Mouse (Mus musculus): ENCODE results near the gene Sh3bp5. TPM values are rescaled to one million over a fixed set of nuclear protein-coding genes. Genes with fewer than 3 reads are reported as not detected.

Gene Sh3bp5
- total and polyA plus RNA-seq, 3 experiments, result 0.19 to 1.0 TPM; not detected in 1

GRCm38 (mm10) chr14:31384366-31385323 lies 51.2 kb downstream of the Sh3bp5 start:
- Histone ChIP-seq H3K4me1 (ENCODE audit: control insufficient read depth in 1 of 2, insufficient read depth in 2 of 2, low read length in 2 of 2) (no peaks in the 10 kb centered on the region), H3K4me3 (ENCODE audit: control insufficient read depth in 1 of 2, insufficient read depth in 1 of 2, low read depth in 2 of 2, low read length in 2 of 2) (no peak overlapping the region), H3K27ac (ENCODE audit: control insufficient read depth, low read depth, low read length) (no peak overlapping the region), H3K9ac (ENCODE audit: control insufficient read depth, low read depth, low read length, poor library complexity, severe bottlenecking) (no peak overlapping the region), H3K36me3 (ENCODE audit: control insufficient read depth in 1 of 2, insufficient read depth in 2 of 2, low read length in 2 of 2) (no peaks in the 10 kb centered on the region), H3K79me2 (ENCODE audit: control insufficient read depth, insufficient read depth, low read length, poor library complexity) (no peaks in the 10 kb centered on the region), H3K9me3 (replicated peaks; ENCODE audit: insufficient read depth, low read length) (no peaks in the 10 kb centered on the region), H3K27me3 (ENCODE audit: control insufficient read depth in 1 of 2, insufficient read depth in 2 of 2, low read length in 2 of 2) (no peaks in the 10 kb centered on the region)
- no peak for DNase-seq (ENCODE audit: low read depth, low spot score)
- TF ChIP-seq CHD1 (IDR thresholded peaks at IDR 0.05; ENCODE audit: low read depth, low read length) (no peak), CHD2 (IDR thresholded peaks at IDR 0.05; ENCODE audit: low read length) (no peak), KAT2A (conservative IDR thresholded peaks at IDR 0.05; ENCODE audit: low read depth, low read length) (no peak), POLR2AphosphoS5 (IDR thresholded peaks at IDR 0.05; ENCODE audit: borderline replicate concordance, low read depth, low read length) (no peak), MAFK (IDR thresholded peaks at IDR 0.05; ENCODE audit: borderline replicate concordance, low read depth, low read length) (no peak), ZMIZ1 (IDR thresholded peaks at IDR 0.05; ENCODE audit: low read depth, low read length) (no peak), ETS1 (IDR thresholded peaks at IDR 0.05; ENCODE audit: low read depth, low read length) (no peak), TCF12 (IDR thresholded peaks at IDR 0.05; ENCODE audit: low read depth, low read length) (no peak), UBTF (IDR thresholded peaks at IDR 0.05; ENCODE audit: borderline replicate concordance, insufficient read depth, low read depth, low read length) (no peak), ZC3H11A (IDR thresholded peaks at IDR 0.05; ENCODE audit: low read depth, low read length) (no peak), MYC (IDR thresholded peaks at IDR 0.05; ENCODE audit: low read depth, low read length) (no peak), JUND (IDR thresholded peaks at IDR 0.05; ENCODE audit: low read depth, low read length) (no peak), SMC3 (IDR thresholded peaks at IDR 0.05; ENCODE audit: low read depth, low read length) (no peak), E2F4 (IDR thresholded peaks at IDR 0.05; ENCODE audit: borderline replicate concordance, low read depth, low read length) (no peak), GABPA (IDR thresholded peaks at IDR 0.05; ENCODE audit: low read depth, low read length) (no peak)

DNA sequence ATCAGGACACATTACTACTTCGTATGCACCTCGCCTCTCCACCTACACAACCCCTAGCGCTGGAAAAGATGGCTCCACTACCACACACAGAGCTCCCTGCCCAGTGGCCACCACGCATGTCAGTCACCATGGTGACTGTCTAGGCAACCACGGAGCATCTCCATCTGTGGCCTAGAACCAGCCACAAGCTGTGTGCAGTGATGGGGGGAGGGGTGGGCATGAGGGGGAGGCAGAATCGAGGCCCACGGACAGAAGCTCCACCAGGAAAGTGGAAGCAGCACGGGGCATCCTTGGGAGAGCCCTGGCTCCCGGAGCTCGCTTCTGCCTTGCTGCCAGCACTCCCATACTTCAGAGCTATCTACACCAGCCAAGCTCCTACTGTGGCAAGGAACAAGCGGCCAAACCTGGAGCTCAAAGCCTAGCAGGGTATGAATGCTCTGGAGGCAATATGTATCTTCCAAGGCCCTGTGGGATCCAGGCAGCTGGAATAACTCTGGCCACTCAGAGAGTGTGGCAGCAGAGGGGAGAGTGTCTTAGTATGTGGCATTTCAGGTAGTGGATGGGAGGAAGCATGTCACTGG lies 52.3 kb downstream of the Sh3bp5 start:
- DNase-seq (ENCODE audit: low read depth, low spot score), result no peak
- Histone ChIP-seq H3K4me1 (ENCODE audit: control insufficient read depth in 1 of 2, insufficient read depth in 2 of 2, low read length in 2 of 2) (no peaks in the 10 kb centered on the region), H3K9ac (ENCODE audit: control insufficient read depth, low read depth, low read length, poor library complexity, severe bottlenecking) (no peak overlapping the region), H3K4me3 (ENCODE audit: control insufficient read depth in 1 of 2, insufficient read depth in 1 of 2, low read depth in 2 of 2, low read length in 2 of 2) (no peak overlapping the region), H3K9me3 (replicated peaks; ENCODE audit: insufficient read depth, low read length) (no peaks in the 10 kb centered on the region), H3K36me3 (ENCODE audit: control insufficient read depth in 1 of 2, insufficient read depth in 2 of 2, low read length in 2 of 2) (no peaks in the 10 kb centered on the region), H3K27ac (ENCODE audit: control insufficient read depth, low read depth, low read length) (no peak overlapping the region), H3K27me3 (ENCODE audit: control insufficient read depth in 1 of 2, insufficient read depth in 2 of 2, low read length in 2 of 2) (no peaks in the 10 kb centered on the region), H3K79me2 (ENCODE audit: control insufficient read depth, insufficient read depth, low read length, poor library complexity) (no peaks in the 10 kb centered on the region)
- no peak for TF ChIP-seq MEF2A (IDR thresholded peaks at IDR 0.05; ENCODE audit: extremely low read depth, insufficient replicate concordance, low read depth, low read length, poor library complexity, severe bottlenecking)
- no peak for TF ChIP-seq BHLHE40 (IDR thresholded peaks at IDR 0.05; ENCODE audit: borderline replicate concordance, low read depth, low read length)

Data from MEL (cell line).